Mouse (Mus musculus): ENCODE measurements around the gene Rpl3.

The Rpl3 gene

GRCm38 (mm10) chr15:80064965-80065364, 26.7 kb downstream of the Rpl3 start:
- DNase-seq (ENCODE audit: low spot score), result no peak

- no peak for DNase-seq (ENCODE audit: low spot score)
These were observed 28.8 kb downstream of the Rpl3 start for GRCm38 (mm10) chr15:80062821-80063220.

GRCm38 (mm10) chr15:80062339-80062738, 29.3 kb downstream of the Rpl3 start:
- DNase-seq (ENCODE audit: low spot score), result no peak

- no peak for DNase-seq (ENCODE audit: low spot score)
These were observed 30.6 kb downstream of the Rpl3 start for GRCm38 (mm10) chr15:80061071-80061550.

- no peak for DNase-seq (ENCODE audit: low spot score)
These were observed 31.2 kb downstream of the Rpl3 start for GRCm38 (mm10) chr15:80060356-80061070.

GRCm38 (mm10) chr15:80059606-80060005, 32.1 kb downstream of the Rpl3 start:
- DNase-seq (ENCODE audit: low spot score), result no peak

GRCm38 (mm10) chr15:80058151-80058550, 33.5 kb downstream of the Rpl3 start:
- DNase-seq (ENCODE audit: low spot score), result no peak

- DNase-seq (ENCODE audit: low spot score), result no peak
These were observed 37.5 kb downstream of the Rpl3 start for GRCm38 (mm10) chr15:80054034-80054710.

GRCm38 (mm10) chr15:80053381-80054033, 38.2 kb downstream of the Rpl3 start:
- DNase-seq (ENCODE audit: low spot score), result no peak

GRCm38 (mm10) chr15:80051782-80052181, 39.9 kb downstream of the Rpl3 start:
- DNase-seq (ENCODE audit: low spot score), result no peak

GRCm38 (mm10) chr15:80051092-80051761, 40.4 kb downstream of the Rpl3 start:
- DNase-seq (ENCODE audit: low spot score), result no peak

GRCm38 (mm10) chr15:80050093-80050492, 41.6 kb downstream of the Rpl3 start:
- no peak for DNase-seq (ENCODE audit: low spot score)

- DNase-seq (ENCODE audit: low spot score), result no peak
These were observed 43.7 kb downstream of the Rpl3 start for GRCm38 (mm10) chr15:80047973-80048372.

GRCm38 (mm10) chr15:80047242-80047641, 44.4 kb downstream of the Rpl3 start:
- no peak for DNase-seq (ENCODE audit: low spot score)

- DNase-seq (ENCODE audit: low spot score), result no peak
These were observed 45.9 kb downstream of the Rpl3 start for GRCm38 (mm10) chr15:80045749-80046148.

GRCm38 (mm10) chr15:80044249-80044648, 47.4 kb downstream of the Rpl3 start:
- no peak for DNase-seq (ENCODE audit: low spot score)

GRCm38 (mm10) chr15:80042152-80042551, 49.5 kb downstream of the Rpl3 start:
- no peak for DNase-seq (ENCODE audit: low spot score)

- DNase-seq (ENCODE audit: low spot score), result no peak
These were observed 53.6 kb downstream of the Rpl3 start for GRCm38 (mm10) chr15:80038110-80038391.

- no peak for DNase-seq (ENCODE audit: low spot score)
These were observed 54.2 kb downstream of the Rpl3 start for GRCm38 (mm10) chr15:80037255-80038109.

- DNase-seq (ENCODE audit: low spot score), result no peak
These were observed 56.3 kb downstream of the Rpl3 start for GRCm38 (mm10) chr15:80035341-80035885.

GRCm38 (mm10) chr15:80034913-80035312, 56.8 kb downstream of the Rpl3 start:
- DNase-seq (ENCODE audit: low spot score), result no peak
